Mouse (Mus musculus) ES-Bruce4 (cell line): ENCODE measurements around the gene Pfkfb4. TPM values are rescaled to one million over a fixed set of nuclear protein-coding genes. Genes with fewer than 3 reads are reported as not detected.

Source experiments
- H3K27ac ChIP-seq: 2 replicates; pipeline ENCODE4 v1.5.1; 2012; ENCODE audit warnings: low read length, inconsistent platforms; ENCODE audit not compliant: insufficient read depth
- H3K27me3 ChIP-seq: 2 replicates; pipeline ENCODE4 v1.6.1; 2012; ENCODE audit warnings: mild to moderate bottlenecking, low read length, inconsistent platforms; ENCODE audit not compliant: control insufficient read depth, poor library complexity, insufficient read depth, severe bottlenecking
- H3K36me3 ChIP-seq: 2 replicates; pipeline ENCODE4 v1.6.1; 2012; ENCODE audit warnings: inconsistent platforms, mild to moderate bottlenecking, low read length, moderate library complexity; ENCODE audit not compliant: control insufficient read depth, poor library complexity, insufficient read depth, severe bottlenecking
- H3K4me1 ChIP-seq: one replicate; pipeline ENCODE4 v1.8.1; 2011; ENCODE audit warnings: low read length; ENCODE audit not compliant: control insufficient read depth, insufficient read depth
- H3K4me3 ChIP-seq: 2 replicates; pipeline ENCODE4 v1.5.1; 2011; ENCODE audit warnings: low read depth, mild to moderate bottlenecking, low read length
- H3K9ac ChIP-seq: 2 replicates; pipeline ENCODE4 v1.6.1; 2012; ENCODE audit warnings: low read depth, mild to moderate bottlenecking, inconsistent platforms; ENCODE audit not compliant: poor library complexity, severe bottlenecking
- H3K9me3 ChIP-seq: replicated peaks from 2 replicates; pipeline ENCODE4 v1.6.1; 2012; ENCODE audit warnings: mild to moderate bottlenecking, low read length, inconsistent platforms; ENCODE audit not compliant: control insufficient read depth, poor library complexity, insufficient read depth, severe bottlenecking
- CTCF ChIP-seq: IDR thresholded peaks from one replicate; pipeline ENCODE4 v1.8.1; 2011; ENCODE audit warnings: low read depth, low read length
- EP300 ChIP-seq: IDR thresholded peaks from 2 replicates; pipeline ENCODE4 v1.6.1; 2011; ENCODE audit warnings: low read depth, low read length; ENCODE audit not compliant: insufficient read depth
- POLR2A ChIP-seq: IDR thresholded peaks from one replicate; pipeline ENCODE4 v1.8.1; 2011; ENCODE audit warnings: low read length; ENCODE audit not compliant: insufficient read depth
- polyA plus RNA-seq: library from polyadenylated mRNA; stranded (reverse); fragments of >200 nt; gene quantifications from 2 replicates; pipeline ENCODE4 v1.2.4, GENCODE M21; 2011; ENCODE audit warnings: low read depth; ENCODE audit not compliant: missing spikeins, insufficient read depth, insufficient read length

Pfkfb4 gene
- polyA plus RNA-seq, 1 experiment, result 4.4 TPM

DNA sequence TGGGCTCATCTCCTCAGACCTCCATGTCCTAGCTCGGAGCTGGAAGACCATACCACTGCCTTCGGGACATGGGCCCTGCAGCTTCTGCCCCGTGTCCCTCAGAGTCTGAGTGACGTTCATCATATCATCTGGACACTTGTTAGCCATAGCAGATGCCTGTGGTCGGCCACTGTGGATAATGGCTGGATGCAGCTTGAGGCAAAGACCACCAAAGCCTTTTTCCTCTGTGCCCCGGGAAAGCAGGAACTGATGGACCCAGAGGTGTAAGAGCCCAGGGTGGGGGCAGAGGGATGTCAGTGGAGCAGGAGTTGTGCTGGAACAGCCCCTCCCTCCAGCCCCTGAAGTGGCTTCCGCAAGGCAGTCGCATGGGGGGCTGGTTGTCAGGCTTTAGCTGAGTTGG, 40.1 kb downstream of the Pfkfb4 start:
- Histone ChIP-seq H3K36me3 (no peaks in the 10 kb centered on the region), H3K9me3 (no peaks in the 10 kb centered on the region), H3K4me1 (peaks cover 2% of the 10 kb centered on the region), H3K27ac (no peak overlapping the region), H3K4me3 (no peak overlapping the region), H3K27me3 (no peaks in the 10 kb centered on the region), H3K9ac (no peak overlapping the region)
- TF ChIP-seq EP300 (no peak), CTCF (no peak), POLR2A (no peak)

DNA sequence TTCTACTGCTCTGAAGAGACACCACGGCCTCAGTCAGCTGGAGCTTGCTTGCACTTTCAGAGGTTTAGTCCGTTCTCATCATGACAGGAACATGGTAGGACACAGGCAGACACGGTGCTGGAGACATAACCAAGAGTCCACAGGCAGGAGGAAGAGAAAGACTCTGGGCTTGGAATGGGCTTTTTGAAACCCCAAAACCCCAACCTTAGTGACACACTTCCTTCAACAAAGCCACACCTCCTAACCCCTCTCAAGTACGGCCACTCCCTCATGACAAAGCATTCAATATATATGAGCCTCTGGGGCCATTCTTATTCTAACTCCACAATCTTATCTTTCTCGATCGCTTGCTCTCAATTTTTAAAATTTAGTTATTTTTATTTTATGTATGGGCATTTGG, 40.9 kb downstream of the Pfkfb4 start:
- Histone ChIP-seq H3K9me3 (no peaks in the 10 kb centered on the region), H3K4me3 (no peak overlapping the region), H3K9ac (no peak overlapping the region), H3K36me3 (no peaks in the 10 kb centered on the region), H3K27me3 (no peaks in the 10 kb centered on the region), H3K27ac (no peak overlapping the region), H3K4me1 (peaks cover 2% of the 10 kb centered on the region)
- TF ChIP-seq CTCF (no peak), POLR2A (no peak), EP300 (no peak)

- TF ChIP-seq POLR2A (peak; percentile 70), CTCF (no peak)
- no peaks in the 10 kb centered on the region for H3K27me3 ChIP-seq
- H3K4me3 ChIP-seq, result peak within 1 kb of the TSS; percentile 72
- no peak within 1 kb of the TSS; the same call in 1 of the 2 replicates for H3K27ac ChIP-seq
- peak within 1 kb of the TSS; percentile 57 for H3K9ac ChIP-seq
- H3K9me3 ChIP-seq, result no peaks in the 10 kb centered on the region
- H3K4me1 ChIP-seq, result no peaks in the 10 kb centered on the region
- no peaks in the 10 kb centered on the region for H3K36me3 ChIP-seq
Observed at GRCm38 (mm10) chr9:109038086-109038895, 46.7 kb downstream of the Pfkfb4 start, which contains the start of gene Shisa5. Gene Shisa5, plus strand, starts transcription at chr9:109038565.

DNA sequence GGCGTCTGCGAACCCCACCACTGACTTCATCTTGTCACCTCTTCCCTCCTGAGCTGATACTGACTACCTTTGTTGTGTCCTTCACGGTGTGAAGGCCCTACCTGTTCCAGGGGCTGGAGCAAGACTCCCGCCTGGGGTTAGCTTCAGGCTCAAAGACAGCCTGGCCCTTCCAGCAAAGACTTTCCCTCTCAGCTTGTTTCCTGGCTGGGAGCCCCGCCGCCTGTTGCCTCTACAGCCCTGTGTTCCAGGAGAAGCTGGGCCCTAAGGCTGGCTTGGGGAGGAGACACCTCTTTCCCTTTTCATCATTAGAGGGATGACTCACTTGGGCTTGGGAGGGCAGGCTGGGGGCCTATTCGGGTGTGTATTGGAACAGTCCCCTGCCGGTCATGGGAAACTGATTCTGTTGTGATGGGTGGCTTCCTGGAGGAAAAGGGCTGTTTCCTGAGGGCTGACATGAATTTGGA, 47.4 kb downstream of the Pfkfb4 start:
- Histone ChIP-seq H3K9me3 (no peaks in the 10 kb centered on the region), H3K27me3 (no peaks in the 10 kb centered on the region), H3K9ac (peak overlapping the region; percentile 57), H3K4me1 (no peaks in the 10 kb centered on the region), H3K36me3 (no peaks in the 10 kb centered on the region), H3K4me3 (peak overlapping the region; percentile 72), H3K27ac (no peak overlapping the region)
- TF ChIP-seq EP300 (no peak), CTCF (no peak), POLR2A (no peak)

GRCm38 (mm10) chr9:109039681-109040080, 48.1 kb downstream of the Pfkfb4 start:
- no peak overlapping the region for H3K27ac ChIP-seq
- H3K9ac ChIP-seq, result no peak overlapping the region

DNA sequence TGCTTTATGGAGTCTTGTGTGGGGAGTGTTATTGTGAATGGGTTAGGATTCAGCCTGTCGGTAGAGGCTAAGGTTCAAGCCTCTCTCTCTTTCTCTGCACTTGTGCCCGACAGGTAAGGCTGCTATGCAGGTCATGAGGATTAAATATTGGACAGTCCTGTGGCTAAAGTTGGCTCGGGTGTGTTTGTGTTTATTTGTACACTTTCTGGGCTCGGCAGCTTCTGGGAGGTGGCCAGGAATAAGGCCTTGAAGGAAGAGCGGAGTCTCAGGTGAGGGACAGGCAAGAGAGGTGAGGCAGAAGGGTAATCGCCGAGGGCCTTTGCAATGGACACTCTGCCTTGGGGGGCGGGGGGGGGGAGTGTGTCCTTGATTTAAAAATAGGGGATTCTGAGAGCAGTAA, 48.6 kb downstream of the Pfkfb4 start:
- H3K36me3 ChIP-seq, result no peaks in the 10 kb centered on the region
- H3K9me3 ChIP-seq, result no peaks in the 10 kb centered on the region
- H3K9ac ChIP-seq, result no peak overlapping the region
- no peaks in the 10 kb centered on the region for H3K27me3 ChIP-seq
- H3K27ac ChIP-seq, result no peak overlapping the region
- no peak for TF ChIP-seq EP300
- no peak for TF ChIP-seq POLR2A
- TF ChIP-seq CTCF, result no peak
- H3K4me3 ChIP-seq, result no peak overlapping the region
- no peaks in the 10 kb centered on the region for H3K4me1 ChIP-seq

More at GRCm38 (mm10) chr9:109039681-109040080, 48.1 kb downstream of the Pfkfb4 start:
- Histone ChIP-seq H3K27me3 (no peaks in the 10 kb centered on the region), H3K4me3 (no peak overlapping the region), H3K4me1 (no peaks in the 10 kb centered on the region), H3K36me3 (no peaks in the 10 kb centered on the region), H3K9me3 (no peaks in the 10 kb centered on the region)
- TF ChIP-seq POLR2A (no peak), EP300 (no peak), CTCF (no peak)
